Mouse (Mus musculus) embryonic facial prominence, embryonic 12.5 days (tissue): Measurements from ENCODE around the gene Gpx7. TPM values are rescaled to one million over a fixed set of nuclear protein-coding genes. Genes with fewer than 3 reads are reported as not detected.
"Not testable (repeated sequence)": the region's sequence is repeated elsewhere in the genome, so short reads cannot be mapped to it uniquely, and the experiment has no call there.

Experiments
- ATAC-seq: fragments of 200-750 bp; cut with Nextera tagmentation; 2 replicates; pipeline ENCODE4 v1.8.0; 2017; ENCODE audit not compliant: insufficient number of reproducible peaks, insufficient read depth, low FRiP score, low TSS enrichment
- H3K27ac ChIP-seq: fragments of 300-500 bp; sonication (generic); 2 replicates; pipeline ENCODE4 v1.5.1; 2016; ENCODE audit warnings: mild to moderate bottlenecking
- H3K27me3 ChIP-seq: fragments of 300-500 bp; sonication (generic); 2 replicates; pipeline ENCODE4 v1.6.1; 2016; ENCODE audit warnings: mild to moderate bottlenecking, moderate library complexity
- H3K36me3 ChIP-seq: fragments of 300-500 bp; sonication (generic); 2 replicates; pipeline ENCODE4 v1.6.1; 2016; ENCODE audit warnings: mild to moderate bottlenecking
- H3K4me1 ChIP-seq: fragments of 300-500 bp; sonication (generic); 2 replicates; pipeline ENCODE4 v1.6.1; 2016
- H3K4me2 ChIP-seq: fragments of 300-500 bp; sonication (generic); replicated peaks from 2 replicates; pipeline ENCODE4 v1.6.1; 2016; ENCODE audit warnings: mild to moderate bottlenecking, moderate library complexity
- H3K4me3 ChIP-seq: fragments of 300-500 bp; sonication (generic); 2 replicates; pipeline ENCODE4 v1.5.1; 2016; ENCODE audit warnings: mild to moderate bottlenecking
- H3K9ac ChIP-seq: fragments of 300-500 bp; sonication (generic); 2 replicates; pipeline ENCODE4 v1.6.1; 2016; ENCODE audit warnings: mild to moderate bottlenecking, moderate library complexity
- H3K9me3 ChIP-seq: fragments of 300-500 bp; sonication (generic); 2 replicates; pipeline ENCODE4 v1.6.1; 2016; ENCODE audit warnings: mild to moderate bottlenecking, moderate library complexity
- WGBS: fragments of 180-500 bp; shearing (Covaris S2); methylation state at CpG from one replicate; pipeline ENCODE4 v1.1.7; 2016; 5-methylcytosine and 5-hydroxymethylcytosine counted together
- polyA plus RNA-seq: library from polyadenylated mRNA; unstranded; fragments of >200 nt; fragmentation: Nextera tagmentation; extraction: Ambion mirVana; gene quantifications from 2 replicates; pipeline ENCODE4 v1.2.1, GENCODE M21; 2016

Gpx7 gene
- polyA plus RNA-seq, 1 experiment from 2014 or later = 67.1 TPM

GRCm38 (mm10) chr4:108363355-108364110, 43.2 kb downstream of the Gpx7 start:
- peaks cover 48% of the 10 kb centered on the region for H3K4me1 ChIP-seq
- H3K9ac ChIP-seq = peak overlapping the region; percentile 27; the same call in 1 of the 2 replicates

DNA sequence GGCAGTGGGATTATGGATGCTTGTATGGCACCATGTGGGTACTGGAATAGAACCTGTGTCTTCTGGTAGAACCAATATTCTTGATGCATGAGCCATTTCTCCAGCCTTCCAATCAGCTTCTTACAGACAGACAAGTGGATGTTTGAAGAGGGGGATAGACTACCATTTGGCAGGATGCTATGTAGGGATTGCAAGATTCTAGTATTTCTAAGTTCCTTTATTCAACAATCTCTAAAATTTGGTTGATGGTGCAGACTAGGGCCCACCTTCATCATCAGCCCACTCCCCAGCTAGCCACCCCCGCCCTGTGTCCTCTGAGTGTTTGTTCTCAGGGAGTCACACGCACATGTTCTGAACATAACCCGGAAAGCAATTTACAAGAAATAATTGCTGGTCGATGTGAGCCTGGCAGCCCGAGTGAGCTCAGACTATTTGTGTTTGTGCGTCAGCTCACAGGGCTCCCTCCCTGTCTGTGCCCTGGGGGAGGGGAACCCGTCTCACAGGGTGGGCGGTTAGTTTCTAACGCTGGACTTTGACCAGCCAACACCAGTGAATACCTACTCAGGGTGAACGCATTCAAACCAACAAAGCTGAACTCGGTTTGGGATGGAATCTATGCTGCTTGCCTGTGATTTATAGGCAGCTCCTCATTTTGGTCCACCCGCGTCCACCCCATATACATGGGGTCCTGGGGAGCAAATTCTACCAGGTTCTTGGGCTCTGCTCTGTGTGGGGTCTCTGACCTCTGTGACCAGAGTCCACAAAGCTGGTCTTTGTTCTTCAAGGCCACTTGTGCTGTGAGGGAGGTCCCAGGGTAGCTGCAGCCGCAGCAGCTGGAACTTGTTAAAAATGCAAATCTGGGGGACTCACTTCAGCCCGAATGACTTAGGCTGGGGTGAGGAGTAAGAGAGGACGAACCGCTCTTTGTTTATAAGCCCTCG, 44.2 kb downstream of the Gpx7 start:
- ATAC-seq = peak; percentile 75
- Histone ChIP-seq H3K27ac (peak overlapping the region; percentile 96), H3K9me3 (no peaks in the 10 kb centered on the region), H3K4me2 (peak overlapping the region; percentile 18; the same call in 1 of the 2 replicates), H3K36me3 (peaks cover 4% of the 10 kb centered on the region; the same call in 1 of the 2 replicates), H3K9ac (no peak overlapping the region), H3K4me1 (peaks cover 55% of the 10 kb centered on the region), H3K4me3 (no peak overlapping the region), H3K27me3 (no peaks in the 10 kb centered on the region)
- 1% methylated on average over 18 of the region's 18 CpGs for WGBS

More at GRCm38 (mm10) chr4:108363355-108364110, 43.2 kb downstream of the Gpx7 start:
- Histone ChIP-seq H3K36me3 (peaks cover 4% of the 10 kb centered on the region; the same call in 1 of the 2 replicates), H3K4me2 (peak overlapping the region; percentile 18; the same call in 1 of the 2 replicates), H3K4me3 (no peak overlapping the region), H3K9me3 (no peaks in the 10 kb centered on the region), H3K27ac (peak overlapping the region; percentile 96), H3K27me3 (no peaks in the 10 kb centered on the region)
- WGBS = 5% methylated on average over 7 of the region's 7 CpGs
- ATAC-seq = peak; percentile 37

- H3K4me3 ChIP-seq = peak overlapping the region; percentile 9; the same call in 1 of the 2 replicates
- no peak overlapping the region for H3K9ac ChIP-seq
- no peaks in the 10 kb centered on the region for H3K27me3 ChIP-seq
- H3K36me3 ChIP-seq = no peaks in the 10 kb centered on the region
- peak overlapping the region; percentile 29 for H3K4me2 ChIP-seq
- 4% methylated on average over 28 of the region's 28 CpGs for WGBS
- H3K4me1 ChIP-seq = peaks cover 66% of the 10 kb centered on the region
- ATAC-seq = peak; percentile 43; the same call in 1 of the 2 replicates
- H3K27ac ChIP-seq = peak overlapping the region; percentile 96
- no peaks in the 10 kb centered on the region for H3K9me3 ChIP-seq
Measured at GRCm38 (mm10) chr4:108360136-108361055, 46.4 kb downstream of the Gpx7 start.

DNA sequence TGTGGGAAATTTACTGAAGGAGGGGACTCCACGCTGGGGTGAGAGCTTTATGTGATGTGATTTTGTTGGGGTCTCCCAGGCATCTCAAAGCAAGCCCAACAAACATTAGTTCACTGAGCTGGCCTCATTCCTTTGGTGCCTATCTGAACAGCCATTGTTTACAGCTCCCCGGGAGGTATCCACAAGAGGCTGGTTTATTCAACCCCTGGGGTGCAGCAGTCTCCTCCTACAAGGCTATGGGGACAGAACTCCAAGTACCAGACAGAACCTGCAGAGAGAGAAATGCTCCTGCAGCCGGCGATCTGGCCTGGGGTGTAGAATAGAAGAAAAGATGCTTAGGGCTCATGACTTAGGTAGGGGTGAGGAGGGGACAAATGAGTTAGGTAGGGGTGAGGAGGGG, 48.3 kb downstream of the Gpx7 start:
- no peaks in the 10 kb centered on the region for H3K36me3 ChIP-seq
- WGBS = 20% methylated on average over 4 of the region's 4 CpGs

DNA sequence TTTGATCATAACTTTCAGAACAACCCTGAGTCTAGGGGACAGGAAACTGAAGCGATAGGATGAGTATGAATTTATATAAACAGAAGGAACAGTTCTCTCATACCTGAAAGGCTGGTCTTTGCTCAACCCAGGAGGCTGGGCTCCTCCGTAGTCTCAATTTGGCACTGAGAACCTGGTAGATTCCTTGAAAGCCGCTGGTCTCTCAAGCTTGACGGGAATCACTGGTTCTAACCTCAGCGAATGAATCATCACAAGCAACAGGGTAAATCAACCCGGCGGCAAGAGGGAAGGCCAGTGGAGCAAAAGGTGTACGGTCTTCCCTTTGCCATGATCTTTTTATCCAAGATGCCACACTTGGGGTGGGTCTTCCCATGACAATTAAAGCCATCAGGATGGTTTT, 49.3 kb downstream of the Gpx7 start:
- WGBS = 94% methylated on average over 8 of the region's 8 CpGs
- Histone ChIP-seq H3K9ac (no peak overlapping the region), H3K4me2 (no peak overlapping the region), H3K4me1 (peaks cover 59% of the 10 kb centered on the region), H3K4me3 (no peak overlapping the region), H3K27ac (no peak overlapping the region), H3K36me3 (no peaks in the 10 kb centered on the region), H3K27me3 (no peaks in the 10 kb centered on the region), H3K9me3 (no peaks in the 10 kb centered on the region)
- no peak for ATAC-seq

More for the DNA sequence above, 48.3 kb downstream of the Gpx7 start:
- peaks cover 68% of the 10 kb centered on the region for H3K4me1 ChIP-seq
- no peak overlapping the region for H3K4me3 ChIP-seq
- H3K9ac ChIP-seq = no peak overlapping the region
- no peak for ATAC-seq
- H3K27ac ChIP-seq = peak overlapping the region; percentile 96
- no peaks in the 10 kb centered on the region for H3K9me3 ChIP-seq
- no peaks in the 10 kb centered on the region for H3K27me3 ChIP-seq
- no peak overlapping the region for H3K4me2 ChIP-seq

DNA sequence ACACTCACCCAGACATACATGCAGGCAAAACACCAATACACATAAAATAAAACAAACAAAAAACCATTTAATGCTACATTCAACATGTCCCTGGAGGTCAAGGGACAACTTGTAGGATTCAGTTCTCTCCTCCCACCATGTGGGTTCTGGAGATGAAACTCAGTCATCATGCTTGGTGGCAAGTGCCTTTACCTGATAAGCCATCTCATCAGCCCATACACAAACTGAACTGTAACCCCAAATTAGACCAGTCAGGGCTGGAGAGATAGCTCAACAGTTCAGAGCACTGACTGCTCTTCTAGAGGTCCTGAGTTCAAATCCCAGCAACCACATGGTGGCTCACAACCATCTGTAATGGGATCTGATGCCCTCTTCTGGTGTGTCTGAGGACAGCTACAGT, 53.2 kb downstream of the Gpx7 start:
- H3K4me3 ChIP-seq, ATAC-seq, H3K4me2 ChIP-seq, H3K27ac ChIP-seq, H3K27me3 ChIP-seq, H3K9ac ChIP-seq, H3K9me3 ChIP-seq, H3K36me3 ChIP-seq: not testable (repeated sequence)
- peaks cover 59% of the 10 kb centered on the region for H3K4me1 ChIP-seq

GRCm38 (mm10) chr4:108350819-108351218, 55.9 kb downstream of the Gpx7 start:
- WGBS = 0% methylated on average over 8 of the region's 8 CpGs
- Histone ChIP-seq H3K36me3 (no peaks in the 10 kb centered on the region), H3K27ac (peak overlapping the region; percentile 95), H3K4me3 (no peak overlapping the region), H3K9ac (no peak overlapping the region), H3K4me1 (peaks cover 62% of the 10 kb centered on the region), H3K27me3 (no peaks in the 10 kb centered on the region), H3K9me3 (no peaks in the 10 kb centered on the region), H3K4me2 (peak overlapping the region; percentile 23; the same call in 1 of the 2 replicates)
- peak; percentile 91 for ATAC-seq

Other genes with a start within 250 kb of the Gpx7 start
- gene Echdc2, start 241.5 kb downstream of the Gpx7 start, polyA plus RNA-seq = 35.2 and 35.7 TPM in 2 replicates
- 0.22 TPM in 1 of 2 replicates, not detected in the other for gene Zyg11a, start 188.9 kb downstream of the Gpx7 start, polyA plus RNA-seq
- 18.4 and 20.5 TPM in 2 replicates for gene Zyg11b, start 105.9 kb downstream of the Gpx7 start, polyA plus RNA-seq
- 55.6 and 58.0 TPM in 2 replicates for gene Coa7, start 78.8 kb downstream of the Gpx7 start, polyA plus RNA-seq
- gene Shisal2a, start 23.6 kb downstream of the Gpx7 start, polyA plus RNA-seq = 13.3 and 14.4 TPM in 2 replicates
- 140 and 146 TPM in 2 replicates for gene Tut4, start 52.5 kb upstream of the Gpx7 start, polyA plus RNA-seq
- gene Prpf38a, start 172.4 kb upstream of the Gpx7 start, polyA plus RNA-seq = 101 and 106 TPM in 2 replicates
- 14.2 and 17.0 TPM in 2 replicates for gene Orc1, start 172.5 kb upstream of the Gpx7 start, polyA plus RNA-seq
- gene Cc2d1b, start 213.0 kb upstream of the Gpx7 start, polyA plus RNA-seq = 30.2 and 34.4 TPM in 2 replicates